Mouse (Mus musculus): Measurements from ENCODE around the gene Ormdl3.

Gene Ormdl3

GRCm38 (mm10) chr11:98550975-98551828 is 36.0 kb downstream of the Ormdl3 start, which contains the start of gene Zpbp2:
Zpbp2 (plus strand) TSS chr11:98551097.
- DNase-seq (ENCODE audit: low read depth, low spot score) = peak; percentile 66

- DNase-seq (ENCODE audit: low read depth, low spot score) = no peak
Observed at GRCm38 (mm10) chr11:98550311-98550974, 36.7 kb downstream of the Ormdl3 start.

GRCm38 (mm10) chr11:98549363-98549762 is 37.8 kb downstream of the Ormdl3 start:
- peak; percentile 10 for DNase-seq (ENCODE audit: low read depth, low spot score)

GRCm38 (mm10) chr11:98547308-98547693 is 39.9 kb downstream of the Ormdl3 start:
- DNase-seq (ENCODE audit: low read depth, low spot score) = no peak

GRCm38 (mm10) chr11:98546529-98547307 is 40.5 kb downstream of the Ormdl3 start:
- DNase-seq (ENCODE audit: low read depth, low spot score) = no peak

GRCm38 (mm10) chr11:98545711-98546231 is 41.4 kb downstream of the Ormdl3 start, which contains the start of gene Ikzf3:
Ikzf3 (minus strand) TSS chr11:98546031.
- no peak for DNase-seq (ENCODE audit: low read depth, low spot score)

- DNase-seq (ENCODE audit: low read depth, low spot score) = no peak
Observed at GRCm38 (mm10) chr11:98544890-98545677, 42.1 kb downstream of the Ormdl3 start.

- DNase-seq (ENCODE audit: low read depth, low spot score) = no peak
Observed at GRCm38 (mm10) chr11:98543414-98543813, 43.8 kb downstream of the Ormdl3 start.

- DNase-seq (ENCODE audit: low read depth, low spot score) = no peak
Observed at GRCm38 (mm10) chr11:98542553-98542952, 44.6 kb downstream of the Ormdl3 start.

GRCm38 (mm10) chr11:98540319-98540718 is 46.8 kb downstream of the Ormdl3 start:
- peak; percentile 22 for DNase-seq (ENCODE audit: low read depth, low spot score)

GRCm38 (mm10) chr11:98537480-98538034 is 49.6 kb downstream of the Ormdl3 start:
- DNase-seq (ENCODE audit: low read depth, low spot score) = no peak
